Mouse (Mus musculus) layer of hippocampus, postnatal 25 days (tissue): Measurements from ENCODE around the gene Disc1. TPM values are rescaled to one million over a fixed set of nuclear protein-coding genes. Genes with fewer than 3 reads are reported as not detected.
A peak's percentile ranks its signal among the peaks of the same experiment; 100 is the strongest.

Experiments
- DNase-seq, 2 experiments: peaks; one replicate each; pipeline ENCODE4 v3.0.0; 2022; ENCODE audit warnings: mixed read lengths in 2 of 2, low spot score in 1 of 2; ENCODE audit errors: extremely low spot score in 1 of 2
- total RNA-seq, 2 experiments: library from RNA; stranded (reverse); gene quantifications; 2 replicates each; pipeline ENCODE4 v1.2.3; 2021

Disc1 gene
- total RNA-seq, 2 experiments from 2014 or later = 4.0 to 5.1 TPM

DNA sequence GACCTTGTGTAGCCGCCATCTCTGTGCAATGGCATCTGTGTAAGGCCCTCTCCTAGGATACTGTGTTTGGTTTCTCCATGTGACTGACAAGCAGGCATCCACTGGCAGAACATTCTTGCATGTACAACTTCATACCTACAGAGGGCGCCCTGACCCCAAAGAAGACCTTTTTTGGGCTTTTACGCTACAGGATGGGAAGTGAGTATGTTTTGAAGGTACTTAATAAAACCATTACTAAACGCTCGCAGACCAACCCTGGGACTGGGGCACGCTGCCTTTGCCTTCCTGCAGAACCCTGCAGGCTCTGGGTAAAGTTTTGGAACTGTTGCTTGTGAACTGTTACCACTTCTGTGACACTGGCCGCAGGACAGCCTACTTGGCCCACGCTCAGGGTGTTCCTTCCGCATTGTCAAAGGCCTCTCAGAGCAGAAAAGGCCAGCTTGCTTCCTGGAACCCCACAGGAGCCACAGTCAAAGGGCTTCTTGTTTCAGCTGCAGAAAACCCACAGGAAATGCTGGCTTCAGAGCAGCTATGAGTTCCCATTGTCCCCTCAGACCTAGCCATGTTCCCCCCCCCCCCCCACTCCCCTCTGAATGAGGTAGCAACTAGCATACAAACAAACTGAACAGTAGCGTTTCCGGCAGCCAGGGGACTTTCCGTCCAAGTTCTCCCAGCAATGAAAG lies 13.1 kb downstream of the Disc1 start:
- DNase-seq = peak in 1 of 2 experiments; percentile 54

- DNase-seq = no peak
Measured at GRCm38 (mm10) chr8:125067596-125067960, 13.6 kb downstream of the Disc1 start.

DNA sequence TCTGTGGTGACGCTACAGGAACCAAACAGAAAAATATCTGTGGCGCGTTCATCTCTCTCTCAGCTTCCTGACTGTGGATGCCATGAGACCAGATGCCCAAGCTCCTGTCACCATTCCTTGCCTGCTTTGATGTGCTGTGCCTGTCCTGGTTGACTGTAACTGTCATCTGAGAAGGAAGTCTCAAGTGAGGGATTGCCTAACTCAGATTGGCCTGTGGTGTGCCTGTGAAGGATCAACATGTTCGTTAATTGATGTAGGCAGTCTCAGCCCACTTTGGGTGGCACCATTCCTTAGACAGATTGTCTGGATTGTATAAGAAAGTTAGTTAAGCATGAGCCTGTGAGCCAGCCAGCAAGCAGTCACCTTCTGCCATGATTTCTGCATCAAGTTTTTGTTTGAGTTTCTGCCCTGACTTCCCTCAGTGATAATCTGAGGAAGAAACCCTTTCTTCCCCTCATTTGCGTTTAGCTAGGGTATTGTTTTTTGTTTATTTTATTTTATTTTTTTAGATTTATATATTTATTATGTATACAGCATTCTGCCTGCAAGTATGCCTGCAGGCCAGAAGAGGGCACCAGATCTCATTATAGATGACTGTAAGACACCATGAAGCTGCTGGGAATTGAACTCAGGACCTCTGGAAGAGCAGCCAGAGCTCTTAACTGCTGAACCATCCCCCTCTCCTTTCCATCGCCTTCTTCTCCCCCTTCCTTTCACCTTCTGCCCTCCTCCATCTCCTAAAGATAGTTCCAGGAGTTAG lies 14.3 kb downstream of the Disc1 start:
- DNase-seq = no peak

- DNase-seq = no peak
Measured at GRCm38 (mm10) chr8:125069304-125069703, 15.3 kb downstream of the Disc1 start.

DNA sequence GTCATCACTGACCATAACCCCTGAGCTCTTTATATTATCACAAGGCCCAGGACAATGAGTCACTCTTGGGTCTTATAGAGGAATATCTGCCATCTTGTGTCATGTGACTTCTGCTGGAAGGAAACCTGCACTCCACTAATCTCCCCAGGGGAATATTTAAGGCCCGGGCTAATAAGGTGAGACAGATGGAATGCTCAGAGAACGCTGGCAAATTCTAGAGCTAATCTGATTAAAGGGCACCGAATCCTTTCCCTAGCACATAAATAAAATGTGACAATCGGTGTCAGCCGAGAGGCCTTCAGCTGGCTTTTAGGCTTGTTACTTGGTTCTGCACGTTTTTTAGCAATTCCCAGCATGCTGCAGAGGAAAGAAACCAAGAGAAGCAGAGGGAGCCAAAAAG lies 15.7 kb downstream of the Disc1 start:
- no peak for DNase-seq

- DNase-seq = no peak
Measured at GRCm38 (mm10) chr8:125074141-125074540, 20.1 kb downstream of the Disc1 start.

DNA sequence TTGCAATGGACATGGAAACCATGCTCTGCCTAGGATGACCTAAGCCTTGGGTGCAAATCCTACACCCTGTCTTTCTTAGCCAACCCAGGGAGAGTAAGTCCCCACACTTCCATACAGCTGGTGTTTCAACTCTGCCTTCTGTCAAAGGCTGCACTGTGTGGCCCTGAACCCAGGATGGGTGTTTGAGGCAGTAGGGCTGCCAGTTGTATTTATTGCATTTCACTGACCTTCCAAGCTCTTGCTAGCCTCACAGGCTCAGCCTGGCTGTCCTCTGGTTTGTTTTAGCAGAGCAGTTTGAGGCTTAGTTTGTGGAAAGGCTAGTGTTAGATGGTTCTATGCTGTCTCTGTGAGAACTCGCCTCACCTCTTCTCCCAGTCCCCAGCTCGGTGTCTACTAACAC lies 20.6 kb downstream of the Disc1 start:
- no peak for DNase-seq

GRCm38 (mm10) chr8:125075389-125075788 lies 21.4 kb downstream of the Disc1 start:
- no peak for DNase-seq

DNA sequence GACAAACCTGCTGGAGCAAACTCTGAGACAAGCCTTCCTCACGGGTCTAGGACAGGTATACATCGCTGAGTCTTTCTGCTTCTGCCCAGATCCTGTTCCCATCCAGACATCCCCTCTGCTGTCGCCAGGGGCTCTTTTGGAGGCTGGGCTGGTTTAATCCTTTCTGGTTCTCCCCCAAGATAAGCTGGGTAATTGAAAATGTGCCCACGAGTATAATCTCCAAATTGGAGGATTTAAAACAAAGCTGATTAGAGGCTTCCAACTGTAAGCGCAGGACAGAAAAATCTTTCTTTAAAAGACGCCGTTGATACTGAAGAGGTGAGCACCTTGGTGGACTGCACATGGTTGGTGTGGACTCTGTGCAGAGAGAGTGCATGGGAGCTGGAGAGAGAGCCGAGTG lies 23.3 kb downstream of the Disc1 start:
- DNase-seq = no peak

- DNase-seq = peak; percentile 74 to 79
Measured at GRCm38 (mm10) chr8:125078771-125079384, 24.9 kb downstream of the Disc1 start.

- no peak for DNase-seq
Measured at GRCm38 (mm10) chr8:125080388-125081344, 26.7 kb downstream of the Disc1 start.

DNA sequence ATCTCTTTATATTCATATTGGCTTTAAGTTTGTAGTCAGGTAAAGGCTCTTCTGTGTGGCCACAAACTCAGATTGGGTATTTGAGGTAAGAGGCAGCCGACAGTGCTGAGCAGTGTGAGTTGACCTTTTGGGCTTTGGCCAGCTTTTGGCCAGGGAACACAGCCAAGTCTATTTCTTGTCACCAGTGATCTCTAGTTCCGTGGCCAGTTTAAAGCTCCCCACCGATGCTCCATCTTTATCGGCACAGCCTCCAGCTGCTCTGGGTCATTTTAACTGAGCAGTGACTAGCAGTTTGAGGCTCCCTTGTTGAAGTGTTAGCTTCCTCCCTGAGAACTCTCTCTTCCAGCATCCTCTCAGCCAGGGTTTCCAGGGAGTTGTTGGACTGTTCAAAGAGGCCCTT lies 29.8 kb downstream of the Disc1 start:
- DNase-seq = no peak

DNA sequence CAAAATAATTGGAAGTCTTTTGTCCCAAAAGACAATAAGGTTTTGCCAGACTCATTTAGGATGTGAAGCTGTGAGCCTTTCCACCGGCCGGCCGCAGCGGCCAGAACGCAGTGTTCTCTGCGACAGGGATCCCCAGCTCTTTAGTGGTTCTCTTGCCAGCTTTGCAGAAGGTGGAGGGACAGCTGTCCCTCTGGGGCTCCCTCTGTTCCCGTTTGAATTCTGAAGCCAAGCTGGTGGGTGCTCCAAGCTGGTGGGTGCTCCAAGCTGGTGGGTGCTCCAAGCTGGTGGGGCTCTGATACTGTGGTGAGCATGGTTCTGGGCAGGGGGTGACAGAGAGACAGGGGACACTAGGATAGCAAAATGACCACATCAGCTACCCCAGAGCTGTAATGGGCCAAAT lies 30.5 kb downstream of the Disc1 start:
- DNase-seq = peak; percentile 40 to 67

- DNase-seq = peak in 1 of 2 experiments; percentile 35
Measured at GRCm38 (mm10) chr8:125090889-125091740, 37.1 kb downstream of the Disc1 start.

DNA sequence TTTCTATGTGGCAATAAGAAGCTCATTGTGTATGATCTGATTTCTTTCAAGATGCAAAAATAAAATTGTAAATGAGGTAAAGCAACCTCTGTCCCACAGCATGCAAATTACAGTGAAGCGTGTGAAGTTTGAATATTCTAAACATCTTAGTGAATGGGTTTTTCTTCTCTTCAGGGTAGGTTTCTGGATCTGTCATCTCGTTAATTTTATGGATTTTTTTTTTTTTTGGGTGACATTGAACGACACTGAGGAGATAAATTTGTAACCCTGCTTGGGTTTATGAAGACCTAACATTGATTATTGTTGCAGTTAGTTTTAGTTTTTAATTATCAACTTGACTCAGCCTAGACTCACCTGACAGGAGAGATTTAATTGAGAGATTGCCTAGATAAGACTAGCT lies 43.1 kb downstream of the Disc1 start:
- DNase-seq = no peak

GRCm38 (mm10) chr8:125098050-125098449 lies 44.1 kb downstream of the Disc1 start:
- no peak for DNase-seq

- no peak for DNase-seq
Measured at GRCm38 (mm10) chr8:125102303-125102702, 48.3 kb downstream of the Disc1 start.

GRCm38 (mm10) chr8:125113171-125113570 lies 59.2 kb downstream of the Disc1 start:
- DNase-seq = no peak

GRCm38 (mm10) chr8:125113831-125114230 lies 59.8 kb downstream of the Disc1 start:
- DNase-seq = no peak

DNA sequence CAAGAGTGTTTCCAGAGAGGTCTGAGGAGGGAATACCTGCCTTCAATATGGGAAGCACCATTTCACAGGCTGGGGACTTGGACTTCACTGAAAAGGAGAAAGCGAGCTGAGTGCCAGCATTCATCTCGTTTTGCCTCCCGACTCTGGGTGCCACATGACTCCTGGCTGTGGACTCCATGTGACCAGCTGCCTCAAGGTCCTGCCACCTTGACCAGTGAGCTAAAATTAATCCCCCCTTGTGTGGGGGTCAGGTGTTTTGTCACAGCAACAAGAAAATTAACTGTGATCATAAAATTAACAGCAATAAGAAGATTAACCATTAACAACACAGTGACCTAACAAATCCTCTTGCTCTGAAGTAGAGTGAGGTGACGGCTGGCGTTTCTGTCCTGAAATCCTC lies 61.3 kb downstream of the Disc1 start:
- DNase-seq = no peak
